Mouse (Mus musculus) forebrain, embryonic 16.5 days (tissue): Measurements from ENCODE around the gene C1ql2. TPM values are rescaled to one million over a fixed set of nuclear protein-coding genes. Genes with fewer than 3 reads are reported as not detected.

ENCODE experiments used
- ATAC-seq: fragments of 200-750 bp; cut with Nextera tagmentation; 2 replicates; pipeline ENCODE4 v1.8.0; 2017; ENCODE audit warnings: mild to moderate bottlenecking, moderate library complexity
- H3K27ac ChIP-seq: fragments of 300-500 bp; sonication (generic); 2 replicates; pipeline ENCODE4 v1.5.1; 2014; ENCODE audit warnings: low read length, control low read depth
- H3K27me3 ChIP-seq: fragments of 300-500 bp; sonication (generic); replicated peaks from 2 replicates; pipeline ENCODE4 v1.6.1; 2014; ENCODE audit warnings: low read length; ENCODE audit not compliant: control insufficient read depth, insufficient read depth
- H3K36me3 ChIP-seq: fragments of 300-500 bp; sonication (generic); 2 replicates; pipeline ENCODE4 v1.6.1; 2014; ENCODE audit not compliant: control insufficient read depth, insufficient read depth
- H3K4me1 ChIP-seq: fragments of 300-500 bp; sonication (generic); replicated peaks from 2 replicates; pipeline ENCODE4 v1.6.1; 2014; ENCODE audit warnings: low read length; ENCODE audit not compliant: control insufficient read depth, insufficient read depth
- H3K4me2 ChIP-seq: fragments of 300-500 bp; sonication (generic); 2 replicates; pipeline ENCODE4 v1.6.1; 2014; ENCODE audit warnings: mild to moderate bottlenecking, low read length, control low read depth
- H3K4me3 ChIP-seq: fragments of 300-500 bp; sonication (generic); replicated peaks from 2 replicates; pipeline ENCODE4 v1.5.1; 2014; ENCODE audit warnings: mild to moderate bottlenecking, low read length, control low read depth
- H3K9ac ChIP-seq: fragments of 300-500 bp; sonication (generic); replicated peaks from 2 replicates; pipeline ENCODE4 v1.6.1; 2014; ENCODE audit warnings: low read depth, low read length, control low read depth
- H3K9me3 ChIP-seq: fragments of 300-500 bp; sonication (generic); 2 replicates; pipeline ENCODE4 v1.6.1; 2016; ENCODE audit warnings: low read length; ENCODE audit not compliant: control insufficient read depth
- WGBS: fragments of 180-500 bp; shearing (Covaris S2); extraction: QIAGEN DNeasy Blood & Tissue Kit; methylation state at CpG from one replicate; pipeline ENCODE4 v1.1.7; 2014; 5-methylcytosine and 5-hydroxymethylcytosine counted together
- polyA plus RNA-seq: library from polyadenylated mRNA; unstranded; fragments of >200 nt; fragmentation: Nextera tagmentation; extraction: Ambion mirVana; gene quantifications from 2 replicates; pipeline ENCODE4 v1.2.1, GENCODE M21; 2015

Gene C1ql2
- polyA plus RNA-seq, 1 experiment from 2014 or later: 0.81 TPM

GRCm38 (mm10) chr1:120331841-120332240 lies 8.5 kb upstream of the C1ql2 start:
- H3K4me1 ChIP-seq: no peaks in the 10 kb centered on the region
- H3K27ac ChIP-seq: no peak overlapping the region
- H3K9me3 ChIP-seq: no peaks in the 10 kb centered on the region
- no peaks in the 10 kb centered on the region for H3K36me3 ChIP-seq
- peaks cover 5% of the 10 kb centered on the region; the same call in 1 of the 2 replicates for H3K27me3 ChIP-seq
- no peak overlapping the region for H3K9ac ChIP-seq
- H3K4me2 ChIP-seq: no peak overlapping the region
- 45% methylated on average over 6 of the region's 6 CpGs for WGBS
- no peak overlapping the region for H3K4me3 ChIP-seq
- ATAC-seq: no peak

DNA sequence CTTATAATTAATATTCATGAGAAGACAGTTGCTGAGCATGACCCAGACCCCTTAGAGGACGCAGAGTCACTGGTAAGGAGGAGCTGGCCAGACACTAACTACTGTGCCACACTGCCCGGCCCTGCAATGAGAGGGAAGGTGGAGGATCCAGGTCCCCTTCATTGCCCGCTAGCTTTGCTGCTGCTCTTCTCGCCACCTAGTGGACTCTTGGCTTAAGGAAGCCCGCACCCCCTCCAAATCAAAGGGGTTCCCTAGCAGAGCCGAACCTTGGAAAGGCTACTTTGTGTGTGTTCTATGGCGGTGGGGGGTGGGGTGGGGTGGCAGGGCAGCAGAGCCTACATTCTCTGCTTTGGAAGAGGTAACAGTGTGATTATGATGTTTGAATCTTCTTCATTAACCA lies 2.4 kb upstream of the C1ql2 start:
- H3K9me3 ChIP-seq: no peaks in the 10 kb centered on the region
- no peaks in the 10 kb centered on the region for H3K36me3 ChIP-seq
- peaks cover 22% of the 10 kb centered on the region for H3K4me1 ChIP-seq
- H3K4me2 ChIP-seq: no peak overlapping the region
- WGBS: 26% methylated on average over 7 of the region's 7 CpGs
- H3K4me3 ChIP-seq: no peak overlapping the region
- peaks cover 40% of the 10 kb centered on the region for H3K27me3 ChIP-seq
- no peak for ATAC-seq
- H3K27ac ChIP-seq: no peak overlapping the region
- no peak overlapping the region for H3K9ac ChIP-seq

DNA sequence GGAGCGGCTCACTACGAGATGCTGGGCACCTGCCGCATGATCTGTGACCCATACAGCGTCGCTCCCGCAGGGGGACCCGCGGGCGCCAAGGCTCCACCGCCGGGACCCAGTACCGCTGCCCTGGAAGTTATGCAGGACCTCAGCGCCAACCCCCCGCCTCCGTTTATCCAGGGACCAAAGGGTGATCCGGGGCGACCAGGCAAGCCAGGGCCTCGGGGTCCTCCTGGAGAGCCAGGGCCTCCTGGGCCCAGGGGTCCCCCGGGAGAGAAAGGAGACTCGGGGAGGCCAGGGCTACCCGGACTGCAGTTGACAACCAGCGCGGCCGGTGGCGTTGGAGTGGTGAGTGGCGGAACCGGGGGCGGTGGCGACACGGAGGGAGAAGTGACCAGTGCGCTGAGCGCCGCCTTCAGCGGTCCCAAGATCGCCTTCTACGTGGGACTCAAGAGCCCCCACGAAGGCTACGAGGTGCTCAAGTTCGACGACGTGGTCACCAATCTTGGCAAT lies 842 bp downstream of the C1ql2 start:
- Histone ChIP-seq H3K27me3 (peaks cover 52% of the 10 kb centered on the region), H3K27ac (no peak overlapping the region), H3K4me1 (peaks cover 22% of the 10 kb centered on the region), H3K4me2 (peak overlapping the region; percentile 45), H3K9me3 (no peaks in the 10 kb centered on the region), H3K4me3 (peak overlapping the region; percentile 33), H3K36me3 (no peaks in the 10 kb centered on the region), H3K9ac (no peak overlapping the region)
- WGBS: 2% methylated on average over 41 of the region's 41 CpGs
- ATAC-seq: 0 out of 2 replicates have a peak, but pooled peaks have one; percentile 8

- 2% methylated on average over 17 of the region's 17 CpGs for WGBS
- Histone ChIP-seq H3K9me3 (no peaks in the 10 kb centered on the region), H3K4me3 (peak overlapping the region; percentile 35), H3K4me2 (peak overlapping the region; percentile 55), H3K9ac (0 out of 2 replicates have a peak overlapping the region, but pooled peaks have one; percentile 14), H3K36me3 (no peaks in the 10 kb centered on the region), H3K27me3 (peaks cover 51% of the 10 kb centered on the region), H3K4me1 (peaks cover 22% of the 10 kb centered on the region), H3K27ac (no peak overlapping the region)
- no peak for ATAC-seq
These were observed 1.5 kb downstream of the C1ql2 start for GRCm38 (mm10) chr1:120341811-120342370.

GRCm38 (mm10) chr1:120342371-120342821 lies 2.0 kb downstream of the C1ql2 start:
- H3K9me3 ChIP-seq: no peaks in the 10 kb centered on the region
- peaks cover 51% of the 10 kb centered on the region for H3K27me3 ChIP-seq
- no peak overlapping the region for H3K27ac ChIP-seq
- under 1% methylated on average over 34 of the region's 34 CpGs for WGBS
- H3K9ac ChIP-seq: 0 out of 2 replicates have a peak overlapping the region, but pooled peaks have one; percentile 14
- peak overlapping the region; percentile 35 for H3K4me3 ChIP-seq
- no peaks in the 10 kb centered on the region for H3K36me3 ChIP-seq
- peak overlapping the region; percentile 55 for H3K4me2 ChIP-seq
- ATAC-seq: peak; percentile 27; the same call in 1 of the 2 replicates
- H3K4me1 ChIP-seq: peaks cover 22% of the 10 kb centered on the region

DNA sequence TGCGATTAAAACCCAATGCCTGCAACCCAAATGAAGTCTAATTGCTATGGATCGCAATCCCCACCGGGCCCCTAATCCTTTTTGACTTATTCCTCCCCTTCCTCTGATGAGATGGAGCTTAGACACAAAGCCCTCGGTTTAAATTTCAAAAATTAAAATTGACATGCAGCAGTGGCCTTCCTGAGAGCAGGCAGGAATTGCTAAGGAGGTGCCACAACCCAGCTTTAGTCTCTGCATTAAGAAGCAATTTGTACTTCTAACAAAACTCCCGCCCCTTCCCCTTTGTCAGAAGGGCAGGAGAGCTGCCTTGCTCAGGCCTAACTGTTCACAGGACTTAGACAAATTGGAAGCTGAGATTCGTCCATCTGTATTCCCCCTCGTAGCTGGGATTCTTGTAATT lies 4.6 kb downstream of the C1ql2 start:
- H3K4me1 ChIP-seq: peaks cover 21% of the 10 kb centered on the region
- no peaks in the 10 kb centered on the region for H3K9me3 ChIP-seq
- H3K36me3 ChIP-seq: no peaks in the 10 kb centered on the region
- H3K27me3 ChIP-seq: peaks cover 33% of the 10 kb centered on the region
- no peak overlapping the region for H3K9ac ChIP-seq
- WGBS: 10% methylated on average over 7 of the region's 7 CpGs
- H3K4me2 ChIP-seq: no peak overlapping the region
- no peak overlapping the region for H3K27ac ChIP-seq
- no peak overlapping the region for H3K4me3 ChIP-seq
- ATAC-seq: no peak

- Histone ChIP-seq H3K9ac (no peak overlapping the region), H3K27ac (no peak overlapping the region), H3K4me1 (0 out of 2 replicates have a peak, but pooled peaks cover 3% of the 10 kb centered on the region), H3K4me2 (no peak overlapping the region), H3K27me3 (no peaks in the 10 kb centered on the region), H3K4me3 (no peak overlapping the region), H3K9me3 (no peaks in the 10 kb centered on the region), H3K36me3 (no peaks in the 10 kb centered on the region)
- ATAC-seq: no peak
- WGBS: 8% methylated on average over 2 of the region's 2 CpGs
These were observed 14.0 kb downstream of the C1ql2 start for GRCm38 (mm10) chr1:120354387-120354786.

GRCm38 (mm10) chr1:120357371-120358274 lies 17.2 kb downstream of the C1ql2 start:
- H3K9me3 ChIP-seq: no peaks in the 10 kb centered on the region
- peak; percentile 86 for ATAC-seq

DNA sequence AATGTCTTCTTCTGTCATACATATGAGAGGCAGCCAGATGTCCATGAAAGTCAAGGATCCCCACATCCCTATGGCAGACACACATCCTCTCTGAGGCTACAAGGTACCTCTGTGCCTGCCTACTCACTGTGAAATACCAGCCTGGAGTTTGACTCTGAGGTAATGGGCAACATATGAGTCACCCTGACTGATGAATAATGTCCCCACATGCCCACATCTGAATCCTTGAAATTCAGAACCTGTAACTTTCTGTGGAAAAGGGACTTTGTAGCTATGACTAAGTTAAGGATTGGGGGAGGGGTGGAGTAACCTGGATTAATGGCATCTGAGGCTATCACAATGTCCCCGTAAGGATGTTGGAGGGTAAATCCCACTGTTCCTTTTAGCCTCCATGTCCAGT lies 23.3 kb downstream of the C1ql2 start:
- Histone ChIP-seq H3K27ac (no peak overlapping the region), H3K4me3 (no peak overlapping the region), H3K4me2 (no peak overlapping the region), H3K36me3 (no peaks in the 10 kb centered on the region), H3K9ac (no peak overlapping the region), H3K9me3 (no peaks in the 10 kb centered on the region), H3K4me1 (no peaks in the 10 kb centered on the region), H3K27me3 (no peaks in the 10 kb centered on the region)
- 65% methylated on average over 1 of the region's 1 CpGs for WGBS
- no peak for ATAC-seq

More at GRCm38 (mm10) chr1:120357371-120358274, 17.2 kb downstream of the C1ql2 start:
- H3K36me3 ChIP-seq: no peaks in the 10 kb centered on the region
- no peak overlapping the region for H3K27ac ChIP-seq
- 0 out of 2 replicates have a peak overlapping the region, but pooled peaks have one; percentile 7 for H3K4me3 ChIP-seq
- H3K4me1 ChIP-seq: 0 out of 2 replicates have a peak, but pooled peaks cover 3% of the 10 kb centered on the region
- H3K27me3 ChIP-seq: no peaks in the 10 kb centered on the region
- 5% methylated on average over 16 of the region's 16 CpGs for WGBS
- H3K4me2 ChIP-seq: peak overlapping the region; percentile 24
- H3K9ac ChIP-seq: no peak overlapping the region
